Mouse (Mus musculus) midbrain, postnatal 0 days (tissue): ENCODE data around the gene Bnip2. TPM values are rescaled to one million over a fixed set of nuclear protein-coding genes. Genes with fewer than 3 reads are reported as not detected.

ENCODE experiments used
- ATAC-seq: fragments of 200-750 bp; cut with Nextera tagmentation; 2 replicates; pipeline ENCODE4 v1.8.0; 2017; ENCODE audit warnings: moderate number of reproducible peaks, mild to moderate bottlenecking, moderate TSS enrichment, moderate library complexity; ENCODE audit not compliant: low FRiP score
- DNase-seq: peaks from one replicate; pipeline ENCODE4 v3.0.0-alpha.2; 2015; ENCODE audit warnings: low spot score
- H3K27ac ChIP-seq: fragments of 300-500 bp; sonication (generic); 2 replicates; pipeline ENCODE4 v1.5.1; 2014; ENCODE audit warnings: low read depth, mild to moderate bottlenecking, low read length, mixed read lengths
- H3K27me3 ChIP-seq: fragments of 300-500 bp; sonication (generic); 2 replicates; pipeline ENCODE4 v1.6.1; 2014; ENCODE audit warnings: low read length, control low read depth, mixed read lengths; ENCODE audit not compliant: insufficient read depth
- H3K36me3 ChIP-seq: fragments of 300-500 bp; sonication (generic); 2 replicates; pipeline ENCODE4 v1.6.1; 2014; ENCODE audit warnings: low read length, control low read depth, mixed read lengths; ENCODE audit not compliant: insufficient read depth
- H3K4me1 ChIP-seq: fragments of 300-500 bp; sonication (generic); 2 replicates; pipeline ENCODE4 v1.6.1; 2014; ENCODE audit warnings: mild to moderate bottlenecking, control low read depth, antibody characterized with exemption, low read length, mixed read lengths; ENCODE audit not compliant: insufficient read depth
- H3K4me2 ChIP-seq: fragments of 300-500 bp; sonication (generic); 2 replicates; pipeline ENCODE4 v1.6.1; 2014; ENCODE audit warnings: low read depth, mild to moderate bottlenecking, low read length, mixed read lengths; ENCODE audit not compliant: poor library complexity, severe bottlenecking
- H3K4me3 ChIP-seq: fragments of 300-500 bp; sonication (generic); 2 replicates; pipeline ENCODE4 v1.5.1; 2014; ENCODE audit warnings: low read depth, mild to moderate bottlenecking, low read length, moderate library complexity
- H3K9ac ChIP-seq: fragments of 300-500 bp; sonication (generic); replicated peaks from 2 replicates; pipeline ENCODE4 v1.6.1; 2014; ENCODE audit warnings: mild to moderate bottlenecking, low read length, moderate library complexity, mixed read lengths; ENCODE audit not compliant: poor library complexity, severe bottlenecking
- H3K9me3 ChIP-seq: fragments of 300-500 bp; sonication (generic); 2 replicates; pipeline ENCODE4 v1.6.1; 2016; ENCODE audit warnings: low read length, control low read depth
- CTCF ChIP-seq: IDR thresholded peaks from 2 replicates; pipeline ENCODE4 v1.5.1; 2016; ENCODE audit warnings: antibody characterized with exemption, mild to moderate bottlenecking
- WGBS: fragments of 180-500 bp; shearing (Covaris S2); extraction: QIAGEN DNeasy Blood & Tissue Kit; methylation state at CpG from one replicate; pipeline ENCODE4 v1.1.7; 2014; 5-methylcytosine and 5-hydroxymethylcytosine counted together
- polyA plus RNA-seq: library from polyadenylated mRNA; unstranded; fragments of >200 nt; fragmentation: Nextera tagmentation; extraction: Ambion mirVana; gene quantifications from 2 replicates; pipeline ENCODE4 v1.2.1, GENCODE M21; 2015
- total RNA-seq: library from RNA; depleted of rRNA; stranded (reverse); fragments of >200 nt; gene quantifications from 2 replicates; pipeline ENCODE4 v1.2.3, GENCODE M21; 2014; rRNA removed

Gene Bnip2
- total and polyA plus RNA-seq, 2 experiments from 2014 or later = 41.5 to 45.9 TPM

DNA sequence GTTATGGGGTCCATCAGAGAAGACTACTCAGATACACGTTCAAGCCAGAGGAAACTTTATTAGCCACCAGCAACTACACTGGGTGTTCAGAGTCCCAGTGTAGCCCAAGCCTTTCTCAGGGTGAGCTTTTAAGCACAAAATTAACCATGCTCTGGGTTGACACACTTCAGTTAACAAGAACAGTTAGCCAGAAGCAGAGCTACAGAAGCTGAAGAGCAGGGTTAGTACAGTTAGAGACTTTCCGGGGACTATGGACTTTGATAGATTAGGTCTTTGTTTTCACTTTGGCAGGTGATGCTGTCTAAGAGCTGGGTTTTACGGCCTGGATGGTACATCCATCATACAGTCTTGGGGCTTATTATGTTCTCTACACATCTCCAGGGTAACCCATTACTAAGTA lies 63.5 kb downstream of the Bnip2 start:
- no peak for TF ChIP-seq CTCF
- H3K36me3 ChIP-seq = no peaks in the 10 kb centered on the region

DNA sequence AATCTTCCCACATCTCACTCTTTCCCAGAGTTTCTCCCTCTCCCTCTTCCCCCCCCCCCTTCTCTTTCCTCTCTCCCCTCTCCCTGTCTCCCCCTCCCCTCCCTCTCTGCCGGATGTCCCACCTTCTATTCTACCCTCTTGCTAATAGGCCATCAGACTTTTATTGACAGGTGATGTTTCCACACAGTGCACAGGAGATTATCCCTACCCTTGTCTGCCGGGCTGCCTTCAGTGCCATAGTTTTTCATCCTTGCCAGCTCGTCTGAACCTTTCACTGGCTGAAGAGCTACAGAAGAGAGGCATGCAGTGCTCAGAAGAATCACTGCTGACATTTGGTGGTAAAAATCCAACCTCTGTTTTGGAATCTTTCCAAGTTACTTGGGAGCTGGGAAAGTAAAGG lies 64.1 kb downstream of the Bnip2 start:
- Histone ChIP-seq H3K27ac (no peak overlapping the region), H3K36me3 (no peaks in the 10 kb centered on the region), H3K4me3 (no peak overlapping the region), H3K4me1 (no peaks in the 10 kb centered on the region), H3K9me3 (no peaks in the 10 kb centered on the region), H3K9ac (no peak overlapping the region), H3K27me3 (no peaks in the 10 kb centered on the region; the same call in 1 of the 2 replicates), H3K4me2 (no peak overlapping the region)
- WGBS = 34% methylated on average over 3 of the region's 3 CpGs
- DNase-seq (no peak), ATAC-seq (no peak)
- no peak for TF ChIP-seq CTCF

More for the DNA sequence above, 63.5 kb downstream of the Bnip2 start:
- no peak overlapping the region for H3K4me2 ChIP-seq
- no peaks in the 10 kb centered on the region for H3K9me3 ChIP-seq
- WGBS = 65% methylated on average over 3 of the region's 3 CpGs
- DNase-seq = no peak
- H3K4me3 ChIP-seq = no peak overlapping the region
- H3K4me1 ChIP-seq = no peaks in the 10 kb centered on the region
- ATAC-seq = no peak
- H3K27me3 ChIP-seq = no peaks in the 10 kb centered on the region; the same call in 1 of the 2 replicates
- no peak overlapping the region for H3K27ac ChIP-seq
- H3K9ac ChIP-seq = no peak overlapping the region

Other genes starting within 250 kb of the Bnip2 start
- 18.0 and 18.1 TPM in 2 replicates for gene Foxb1, start 228.5 kb upstream of the Bnip2 start, total RNA-seq
- gene Foxb1, start 228.5 kb upstream of the Bnip2 start, polyA plus RNA-seq = 16.5 and 18.5 TPM in 2 replicates
- gene Gtf2a2, start 23.1 kb downstream of the Bnip2 start, total RNA-seq = 104 and 116 TPM in 2 replicates
- 213 and 236 TPM in 2 replicates for gene Gtf2a2, start 23.1 kb downstream of the Bnip2 start, polyA plus RNA-seq
- gene Gcnt3, start 48.6 kb downstream of the Bnip2 start, total RNA-seq = 0.22 TPM in 1 of 2 replicates, not detected in the other
- gene Gcnt3, start 48.6 kb downstream of the Bnip2 start, polyA plus RNA-seq = 0.04 TPM in 1 of 2 replicates, not detected in the other
- 8.5 and 10.7 TPM in 2 replicates for gene Fam81a, start 153.1 kb downstream of the Bnip2 start, total RNA-seq
- 9.8 and 11.8 TPM in 2 replicates for gene Fam81a, start 153.1 kb downstream of the Bnip2 start, polyA plus RNA-seq
- gene Myo1e, start 217.9 kb downstream of the Bnip2 start, total RNA-seq = 5.9 and 7.8 TPM in 2 replicates
- 3.0 TPM in 2 replicates for gene Myo1e, start 217.9 kb downstream of the Bnip2 start, polyA plus RNA-seq